In genomic region chr6:62576200-62576599, GRCm38 (mm10) we compare ENCODE assay signal across 9 mouse cellular contexts.
DNase-seq lines count a peak whose midpoint lies in the region; ATAC-seq lines count a peak whose summit lies in the region.
"Had no signal": no experiment of that assay in that cellular context is flagged by ENCODE, and none has a peak within 500 bp of the region (broad histone marks: within the 10 kb centered on the region; RNA-seq: fewer than 3 reads in every experiment).

No protein-coding gene starts in this region.

- H3K9ac ChIP-seq in limb, embryonic 11.5 days (ENCODE audit: low read length) = no peak overlapping the region
- H3K9ac ChIP-seq: liver, embryonic 15.5 days had no signal

- H3K4me1 ChIP-seq in limb, embryonic 11.5 days (ENCODE audit: control insufficient read depth, insufficient read depth, low read length) = no peaks in the 10 kb centered on the region
- no peaks in the 10 kb centered on the region for H3K4me1 ChIP-seq in limb, embryonic 10.5 days
- H3K4me1 ChIP-seq: liver, embryonic 15.5 days had no signal

- no peak overlapping the region for H3K27ac ChIP-seq in limb, embryonic 11.5 days (replicated peaks; ENCODE audit: low read depth, low read length)
- H3K27ac ChIP-seq in limb, embryonic 10.5 days = no peak overlapping the region
- H3K27ac ChIP-seq: liver, embryonic 15.5 days had no signal

- no peak overlapping the region for H3K4me2 ChIP-seq in limb, embryonic 11.5 days (ENCODE audit: low read depth, severe bottlenecking)
- H3K4me2 ChIP-seq: liver, embryonic 15.5 days had no signal

- DNase-seq in adrenal gland, postnatal 14 days = peak; percentile 33
- no peak for DNase-seq in adrenal gland, adult 8-10 months
- peak; percentile 28 for DNase-seq in limb, embryonic 11.5 days (ENCODE audit: low spot score)
- DNase-seq in limb, embryonic 10.5 days (ENCODE audit: low spot score) = no peak
- DNase-seq in cerebellum, adult 11-12 months = peak; percentile 6
- DNase-seq in kidney, postnatal 4 days = peak; percentile 26 to 31
- no peak for DNase-seq in testis, postnatal 10 days (ENCODE audit: low spot score)
- no peak for DNase-seq in right cerebral cortex, postnatal 25 days

- H3K9me3 ChIP-seq in limb, embryonic 11.5 days (ENCODE audit: control insufficient read depth, low read length) = no peaks in the 10 kb centered on the region
- H3K9me3 ChIP-seq in limb, embryonic 10.5 days (replicated peaks) = no peaks in the 10 kb centered on the region
- H3K9me3 ChIP-seq: liver, embryonic 15.5 days had no signal

- H3K4me3 ChIP-seq in limb, embryonic 11.5 days (ENCODE audit: low read depth, low read length) = no peak overlapping the region
- no peak overlapping the region for H3K4me3 ChIP-seq in limb, embryonic 10.5 days
- H3K4me3 ChIP-seq: liver, embryonic 15.5 days had no signal

- no peaks in the 10 kb centered on the region for H3K27me3 ChIP-seq in limb, embryonic 11.5 days (ENCODE audit: control insufficient read depth, insufficient read depth, low read length)
- no peaks in the 10 kb centered on the region for H3K27me3 ChIP-seq in limb, embryonic 10.5 days (ENCODE audit: low read depth, poor library complexity, severe bottlenecking)
- H3K27me3 ChIP-seq: liver, embryonic 15.5 days had no signal

- 25% methylated on average over 5 of the region's 5 CpGs for WGBS in limb, embryonic 11.5 days
- WGBS in limb, embryonic 10.5 days = 30% methylated on average over 5 of the region's 5 CpGs

- no peaks in the 10 kb centered on the region for H3K36me3 ChIP-seq in limb, embryonic 11.5 days (ENCODE audit: control insufficient read depth, insufficient read depth, low read length)
- H3K36me3 ChIP-seq in limb, embryonic 10.5 days = no peaks in the 10 kb centered on the region
- H3K36me3 ChIP-seq: liver, embryonic 15.5 days had no signal

- no peak for ATAC-seq in limb, embryonic 11.5 days (ENCODE audit: insufficient number of reproducible peaks, low FRiP score, low TSS enrichment, low read depth)

Comparison
In these comparisons a context has a peak if more than half of its experiments do, and no peak if none do; other contexts are left out.
1. DNase-seq: peak in adrenal gland, postnatal 14 days (single experiment), limb, embryonic 11.5 days (single experiment), cerebellum, adult 11-12 months (single experiment) and kidney, postnatal 4 days (2 of 2); none in adrenal gland, adult 8-10 months (single experiment), limb, embryonic 10.5 days (single experiment), testis, postnatal 10 days (single experiment) and right cerebral cortex, postnatal 25 days (single experiment).